Mouse (Mus musculus) retina, adult 2 months (tissue): ENCODE measurements around the gene Olfr1305.

ENCODE experiments used
- DNase-seq: peaks from one replicate; pipeline ENCODE4 v3.0.0-alpha.2; 2012; ENCODE audit warnings: low read depth, low spot score

Olfr1305 gene

DNA sequence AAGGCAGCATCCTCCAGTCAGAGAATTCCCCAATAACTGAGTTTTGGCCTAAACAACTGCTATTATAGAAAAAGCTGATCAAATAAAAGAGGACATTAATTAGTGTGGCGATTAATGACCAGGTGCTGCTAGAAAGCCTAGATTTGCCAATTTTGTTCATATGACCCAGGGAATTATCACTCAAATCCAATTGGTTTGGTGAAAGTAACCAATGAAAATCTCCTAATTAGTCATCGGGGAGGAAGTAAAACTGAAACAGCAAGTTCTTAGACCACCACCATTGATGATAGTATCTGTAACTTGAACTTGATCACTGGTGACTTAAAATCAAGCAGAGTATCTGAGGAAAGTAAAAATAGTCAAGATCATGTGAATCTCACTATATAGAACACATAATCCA, at the start of gene Olfr1305:
Gene Olfr1305, minus strand, starts transcription at position 101 of the 400 bp plus-strand sequence.
- DNase-seq: no peak

DNA sequence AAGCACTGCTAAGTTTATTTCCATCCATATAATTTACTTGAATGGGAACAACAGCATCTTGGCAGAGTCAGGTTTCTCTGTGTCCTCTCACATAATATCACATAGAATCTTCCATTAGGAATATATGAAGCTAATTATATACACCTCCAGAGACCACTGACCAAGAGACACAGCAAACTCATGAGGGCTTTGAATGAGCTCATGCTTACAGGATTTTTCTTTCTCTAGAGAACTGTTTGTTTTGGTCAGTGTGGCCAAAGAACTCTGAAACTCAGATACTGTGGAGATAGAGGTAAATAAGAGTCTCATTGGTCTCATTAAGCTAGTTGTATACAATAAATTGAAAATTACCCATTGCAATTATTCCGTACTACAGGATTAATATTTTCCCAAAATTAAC, 39.2 kb upstream of the Olfr1305 start, which contains the start of gene Olfr1306:
Gene Olfr1306, minus strand, starts transcription at position 101 of the 400 bp plus-strand sequence.
- DNase-seq: no peak

DNA sequence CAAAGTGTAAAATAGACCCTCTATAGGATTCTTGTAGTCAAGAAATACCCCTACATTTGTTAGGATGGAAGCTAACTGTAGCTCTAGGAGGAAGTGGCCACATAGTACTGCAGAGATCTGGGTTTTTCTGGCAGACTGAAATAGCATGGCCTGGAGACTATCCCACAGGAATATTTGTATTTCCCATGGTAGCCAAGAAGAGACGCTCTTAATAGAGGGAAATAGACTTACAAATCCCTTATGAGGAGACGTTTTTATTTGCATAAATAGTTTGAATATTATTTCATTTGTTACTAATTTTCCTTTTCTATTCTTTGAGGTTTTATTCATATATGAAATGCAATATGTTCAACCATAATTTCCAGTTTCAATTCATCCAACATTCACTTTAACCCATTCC, 56.7 kb downstream of the Olfr1305 start, which contains the start of gene Olfr1303:
Gene Olfr1303, minus strand, starts transcription at position 101 of the 400 bp plus-strand sequence.
- DNase-seq: no peak
